Mouse (Mus musculus) spleen, adult 10 weeks (tissue): ENCODE measurements around the gene Pdcd1. TPM values are rescaled to one million over a fixed set of nuclear protein-coding genes. Genes with fewer than 3 reads are reported as not detected.

Experiments
- polyA plus RNA-seq: library from polyadenylated mRNA; stranded (reverse); fragments of 350-450 nt; fragmentation: Illumina TruSeq; extraction: RNeasy Lipid Tissue Mini Kit (QIAGEN cat#74804); gene quantifications from one replicate; pipeline ENCODE4 v1.2.3, GENCODE M21; 2015; ENCODE audit warnings: low replicate concordance; ENCODE audit not compliant: insufficient read depth

Gene Pdcd1
- polyA plus RNA-seq, result 2.0 TPM

DNA sequence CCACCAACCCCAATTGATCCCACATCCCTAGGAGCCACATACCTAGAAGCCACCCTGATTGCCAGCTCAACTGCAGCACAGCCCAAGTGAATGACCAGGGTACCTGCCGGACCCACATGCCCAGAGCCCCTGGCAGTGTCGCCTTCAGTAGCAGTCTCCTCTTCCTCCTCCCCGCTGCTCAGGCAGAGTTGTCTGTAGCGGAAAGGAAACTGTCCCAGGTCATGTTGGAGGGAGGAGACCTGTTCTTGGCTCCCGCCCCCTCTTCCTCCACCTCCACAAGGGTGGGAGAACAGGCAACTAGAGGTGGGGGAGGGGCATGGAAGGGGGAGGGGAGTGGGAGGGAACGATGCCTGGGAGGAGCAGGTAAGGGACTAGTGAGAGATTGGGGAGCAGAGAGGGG lies at the start of gene Pdcd1:
Gene Pdcd1, minus strand, starts transcription at position 181 of the 400 bp plus-strand sequence.

DNA sequence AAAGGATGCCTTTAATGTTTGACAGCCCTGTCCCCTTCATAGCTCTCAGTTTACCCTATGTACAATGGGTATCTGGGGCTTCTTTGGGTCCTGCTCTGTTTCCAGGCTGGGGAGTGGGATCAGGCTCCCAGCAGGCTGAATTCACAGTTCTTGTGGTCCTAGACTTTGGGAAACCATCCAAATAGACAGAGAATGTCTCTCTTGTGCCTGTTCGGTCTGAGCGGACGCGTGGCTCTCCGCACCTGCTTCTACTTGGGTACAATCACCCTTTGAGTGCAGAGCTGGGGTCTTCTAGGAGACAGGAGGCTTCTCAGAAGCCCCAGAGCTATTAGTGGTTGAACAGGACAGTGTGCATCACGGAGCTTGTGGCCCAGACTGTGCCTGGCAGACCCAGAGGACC lies 32.2 kb downstream of the Pdcd1 start, which contains the start of gene Neu4:
Gene Neu4, plus strand, starts transcription at position 301 of the 400 bp plus-strand sequence.

DNA sequence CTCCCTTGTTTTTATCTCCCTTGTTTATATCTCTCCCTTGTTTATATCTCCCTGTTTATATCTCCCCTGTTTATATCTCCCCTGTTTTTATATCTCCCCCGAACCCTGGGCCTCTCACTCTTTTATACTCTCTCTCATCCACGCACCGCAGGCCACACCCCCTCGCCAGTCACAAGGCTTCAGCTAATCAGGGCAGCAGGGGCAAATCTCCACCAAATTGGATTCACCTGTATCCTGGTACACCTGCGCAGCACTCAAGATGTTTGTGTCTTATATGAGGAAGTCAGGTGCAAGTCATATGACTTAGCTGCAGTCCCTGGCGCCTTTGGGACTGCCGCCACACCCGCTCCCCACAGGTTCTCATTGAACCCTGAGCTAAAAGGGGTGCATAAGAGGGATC lies 62.1 kb downstream of the Pdcd1 start, which contains the start of gene Gal3st2c:
Gene Gal3st2c, plus strand, starts transcription at position 301 of the 400 bp plus-strand sequence.

Other genes starting within 250 kb of the Pdcd1 start
- 25.5 TPM for gene Ing5, start 248.6 kb downstream of the Pdcd1 start, polyA plus RNA-seq
- 26.5 TPM for gene D2hgdh, start 227.6 kb downstream of the Pdcd1 start, polyA plus RNA-seq
- 12.7 TPM for gene Gal3st2, start 191.2 kb downstream of the Pdcd1 start, polyA plus RNA-seq
- gene Gal3st2b, start 134.2 kb downstream of the Pdcd1 start, polyA plus RNA-seq, result 5.9 TPM
- gene Gal3st2c, start 62.0 kb downstream of the Pdcd1 start, polyA plus RNA-seq, result 0.62 TPM
- gene Neu4, start 32.1 kb downstream of the Pdcd1 start, polyA plus RNA-seq, result not detected